Mouse (Mus musculus): ENCODE results near the gene Samd11. TPM values are rescaled to one million over a fixed set of nuclear protein-coding genes. Genes with fewer than 3 reads are reported as not detected.

The Samd11 gene
- 0.42 and 0.78 TPM in 2 replicates for polyA plus RNA-seq (2016; fragmentation: Nextera tagmentation; extraction: Ambion mirVana)

GRCm38 (mm10) chr4:156255078-156255839 is at the start of gene Samd11:
TSS of gene Samd11 (minus strand) at chr4:156255657.
- H3K27ac ChIP-seq: no peak within 1 kb of the TSS
- 3% methylated on average over 26 of the region's 26 CpGs for WGBS

GRCm38 (mm10) chr4:156254361-156255077 is 938 bp downstream of the Samd11 start:
- Histone ChIP-seq H3K36me3 (replicated peaks) (peaks cover 6% of the 10 kb centered on the region), H3K27ac (no peak overlapping the region), H3K4me1 (peaks cover 28% of the 10 kb centered on the region), H3K9me3 (no peaks in the 10 kb centered on the region), H3K27me3 (ENCODE audit: poor library complexity, severe bottlenecking) (peaks cover 45% of the 10 kb centered on the region), H3K4me3 (peak overlapping the region; percentile 30)
- WGBS: 1% methylated on average over 30 of the region's 30 CpGs
- DNase-seq (ENCODE audit: extremely low spot score, low spot score): peak; percentile 44

More at GRCm38 (mm10) chr4:156255078-156255839, at the start of gene Samd11:
- H3K4me3 ChIP-seq: peak within 1 kb of the TSS; percentile 30; the same call in 1 of the 2 replicates
- H3K9me3 ChIP-seq: no peaks in the 10 kb centered on the region
- H3K27me3 ChIP-seq (ENCODE audit: poor library complexity, severe bottlenecking): peaks cover 45% of the 10 kb centered on the region
- DNase-seq (ENCODE audit: extremely low spot score, low spot score): no peak
- no peaks in the 10 kb centered on the region for H3K36me3 ChIP-seq (replicated peaks)
- peaks cover 23% of the 10 kb centered on the region for H3K4me1 ChIP-seq

GRCm38 (mm10) chr4:156253043-156253442 is 2.4 kb downstream of the Samd11 start:
- DNase-seq (ENCODE audit: extremely low spot score, low spot score): no peak
- H3K4me3 ChIP-seq: no peak overlapping the region
- H3K36me3 ChIP-seq (replicated peaks): peaks cover 20% of the 10 kb centered on the region
- peaks cover 45% of the 10 kb centered on the region for H3K27me3 ChIP-seq (ENCODE audit: poor library complexity, severe bottlenecking)
- peaks cover 30% of the 10 kb centered on the region for H3K4me1 ChIP-seq
- no peak overlapping the region for H3K27ac ChIP-seq
- no peaks in the 10 kb centered on the region for H3K9me3 ChIP-seq
- 44% methylated on average over 7 of the region's 7 CpGs for WGBS

- WGBS: 41% methylated on average over 3 of the region's 3 CpGs
- no peak overlapping the region for H3K27ac ChIP-seq
Measured at GRCm38 (mm10) chr4:156252619-156253018, 2.8 kb downstream of the Samd11 start.

GRCm38 (mm10) chr4:156252140-156252539 is 3.3 kb downstream of the Samd11 start:
- H3K36me3 ChIP-seq (replicated peaks): peaks cover 29% of the 10 kb centered on the region

More at GRCm38 (mm10) chr4:156252619-156253018, 2.8 kb downstream of the Samd11 start:
- Histone ChIP-seq H3K9me3 (no peaks in the 10 kb centered on the region), H3K4me1 (peaks cover 30% of the 10 kb centered on the region), H3K36me3 (replicated peaks) (peaks cover 25% of the 10 kb centered on the region), H3K4me3 (no peak overlapping the region), H3K27me3 (ENCODE audit: poor library complexity, severe bottlenecking) (peaks cover 45% of the 10 kb centered on the region)
- no peak for DNase-seq (ENCODE audit: extremely low spot score, low spot score)

GRCm38 (mm10) chr4:156251081-156251480 is 4.4 kb downstream of the Samd11 start:
- no peak for DNase-seq (ENCODE audit: extremely low spot score, low spot score)
- no peak overlapping the region for H3K27ac ChIP-seq
- H3K4me1 ChIP-seq: peaks cover 30% of the 10 kb centered on the region
- H3K9me3 ChIP-seq: no peaks in the 10 kb centered on the region
- peaks cover 45% of the 10 kb centered on the region for H3K27me3 ChIP-seq (ENCODE audit: poor library complexity, severe bottlenecking)
- 78% methylated on average over 8 of the region's 8 CpGs for WGBS
- H3K4me3 ChIP-seq: no peak overlapping the region
- H3K36me3 ChIP-seq (replicated peaks): peaks cover 40% of the 10 kb centered on the region

More at GRCm38 (mm10) chr4:156252140-156252539, 3.3 kb downstream of the Samd11 start:
- Histone ChIP-seq H3K27ac (no peak overlapping the region), H3K27me3 (ENCODE audit: poor library complexity, severe bottlenecking) (peaks cover 45% of the 10 kb centered on the region), H3K4me1 (peaks cover 30% of the 10 kb centered on the region), H3K4me3 (no peak overlapping the region), H3K9me3 (no peaks in the 10 kb centered on the region)
- DNase-seq (ENCODE audit: extremely low spot score, low spot score): no peak
- whole genome bisulfite sequencing: 27% methylated on average over 7 of the region's 7 CpGs

GRCm38 (mm10) chr4:156249567-156249966 is 5.9 kb downstream of the Samd11 start:
- Histone ChIP-seq H3K27ac (no peak overlapping the region), H3K36me3 (replicated peaks) (peaks cover 55% of the 10 kb centered on the region), H3K4me1 (peaks cover 19% of the 10 kb centered on the region), H3K9me3 (no peaks in the 10 kb centered on the region), H3K4me3 (no peak overlapping the region), H3K27me3 (ENCODE audit: poor library complexity, severe bottlenecking) (peaks cover 32% of the 10 kb centered on the region)
- DNase-seq (ENCODE audit: extremely low spot score, low spot score): no peak
- WGBS: 73% methylated on average over 11 of the region's 11 CpGs

GRCm38 (mm10) chr4:156236651-156237447 is 18.6 kb downstream of the Samd11 start:
- Histone ChIP-seq H3K9me3 (no peaks in the 10 kb centered on the region), H3K27me3 (ENCODE audit: poor library complexity, severe bottlenecking) (no peaks in the 10 kb centered on the region), H3K4me3 (peak overlapping the region; percentile 93), H3K36me3 (replicated peaks) (peaks cover 67% of the 10 kb centered on the region), H3K27ac (peak overlapping the region; percentile 93), H3K4me1 (peaks cover 28% of the 10 kb centered on the region)
- no peak for DNase-seq (ENCODE audit: extremely low spot score, low spot score)
- 28% methylated on average over 58 of the region's 60 CpGs for WGBS

- Histone ChIP-seq H3K9me3 (no peaks in the 10 kb centered on the region), H3K4me3 (peak within 1 kb of the TSS; percentile 93), H3K27ac (peak within 1 kb of the TSS; percentile 93), H3K27me3 (ENCODE audit: poor library complexity, severe bottlenecking) (no peaks in the 10 kb centered on the region), H3K36me3 (replicated peaks) (peaks cover 67% of the 10 kb centered on the region), H3K4me1 (peaks cover 28% of the 10 kb centered on the region)
- under 1% methylated on average over 89 of the region's 90 CpGs for WGBS
- DNase-seq (ENCODE audit: extremely low spot score, low spot score): peak; percentile 95
Measured at GRCm38 (mm10) chr4:156235808-156236533, 19.5 kb downstream of the Samd11 start, which contains the start of gene Noc2l. TSS of gene Noc2l (plus strand) at chr4:156236010.

GRCm38 (mm10) chr4:156235360-156235770 is 20.1 kb downstream of the Samd11 start:
- peaks cover 28% of the 10 kb centered on the region for H3K4me1 ChIP-seq
- peak overlapping the region; percentile 93 for H3K4me3 ChIP-seq
- 3% methylated on average over 15 of the region's 15 CpGs for WGBS
- H3K9me3 ChIP-seq: no peaks in the 10 kb centered on the region
- H3K27me3 ChIP-seq (ENCODE audit: poor library complexity, severe bottlenecking): no peaks in the 10 kb centered on the region
- H3K27ac ChIP-seq: peak overlapping the region; percentile 93
- no peak for DNase-seq (ENCODE audit: extremely low spot score, low spot score)
- peaks cover 67% of the 10 kb centered on the region for H3K36me3 ChIP-seq (replicated peaks)

GRCm38 (mm10) chr4:156234701-156235213 is 20.7 kb downstream of the Samd11 start, which contains the start of gene Plekhn1:
TSS of gene Plekhn1 (minus strand) at chr4:156234857.
- DNase-seq (ENCODE audit: extremely low spot score, low spot score): peak; percentile 81
- Histone ChIP-seq H3K27me3 (ENCODE audit: poor library complexity, severe bottlenecking) (no peaks in the 10 kb centered on the region), H3K27ac (peak within 1 kb of the TSS; percentile 93), H3K36me3 (replicated peaks) (peaks cover 67% of the 10 kb centered on the region), H3K9me3 (no peaks in the 10 kb centered on the region), H3K4me3 (peak within 1 kb of the TSS; percentile 93), H3K4me1 (peaks cover 28% of the 10 kb centered on the region)
- WGBS: 0% methylated on average over 48 of the region's 48 CpGs

All from forebrain, embryonic 10.5 days (tissue).